Mouse (Mus musculus): ENCODE measurements around the gene Gm20696.

DNA sequence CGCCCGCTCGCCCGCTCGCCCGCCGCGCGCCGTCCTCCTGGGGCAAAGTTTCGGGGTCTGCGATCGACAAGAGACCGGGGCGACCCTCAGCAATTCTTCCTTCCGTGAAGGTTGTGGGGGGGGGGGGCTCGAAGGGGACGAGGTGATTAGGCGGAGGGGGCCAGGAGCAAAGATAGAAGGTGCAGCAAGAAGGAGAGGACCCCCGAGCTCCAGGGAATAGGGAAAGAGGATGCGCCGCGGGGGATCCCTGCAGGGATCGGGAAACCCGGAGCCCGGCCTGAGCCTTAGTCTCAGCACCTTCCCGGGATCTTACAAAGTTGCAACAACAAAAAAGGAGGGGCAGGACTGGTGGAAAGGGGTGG lies 145.9 kb downstream of the Gm20696 start:
- TF ChIP-seq CTCF (IDR thresholded peaks at IDR 0.05; ENCODE audit: extremely low read depth, insufficient read depth, low read length), result no peak
- no peak for TF ChIP-seq POLR2A (IDR thresholded peaks at IDR 0.05; ENCODE audit: extremely low read depth, insufficient read depth, low read length)
